Mouse (Mus musculus): ENCODE data around the gene Csn3. TPM values are rescaled to one million over a fixed set of nuclear protein-coding genes. Genes with fewer than 3 reads are reported as not detected.

Csn3 gene
- polyA plus RNA-seq (2021; fragmentation: Nextera tagmentation): not detected in 2 replicates
- long read RNA-seq, experiment 1: 0 reads
- long read RNA-seq, experiment 2: 0 reads

GRCm38 (mm10) chr5:87925372-87925771 is at the start of gene Csn3:
Gene Csn3, plus strand, starts transcription at chr5:87925579.

DNA sequence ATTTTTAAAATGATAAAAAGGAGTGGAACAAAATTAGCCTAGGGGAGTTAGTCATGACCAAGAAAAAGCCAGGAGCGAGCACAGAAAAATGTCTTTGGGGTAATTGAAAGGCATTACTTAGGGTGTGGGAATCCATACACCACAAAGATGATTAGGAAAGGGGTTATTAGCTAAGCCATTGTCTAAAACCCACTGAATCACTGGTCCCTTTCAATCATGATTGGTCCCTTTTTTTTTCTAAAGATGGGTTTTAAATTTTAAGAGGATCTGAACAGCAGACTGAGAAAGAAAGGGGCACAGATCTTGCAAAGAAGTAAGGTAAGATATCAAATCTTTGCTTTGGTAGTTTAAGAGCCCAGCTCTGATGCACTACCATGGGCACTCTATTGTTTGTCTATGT is 40.6 kb upstream of the Csn3 start, which contains the start of gene Odam:
TSS of gene Odam (plus strand) at position 301 of the 400 bp plus-strand sequence.

DNA sequence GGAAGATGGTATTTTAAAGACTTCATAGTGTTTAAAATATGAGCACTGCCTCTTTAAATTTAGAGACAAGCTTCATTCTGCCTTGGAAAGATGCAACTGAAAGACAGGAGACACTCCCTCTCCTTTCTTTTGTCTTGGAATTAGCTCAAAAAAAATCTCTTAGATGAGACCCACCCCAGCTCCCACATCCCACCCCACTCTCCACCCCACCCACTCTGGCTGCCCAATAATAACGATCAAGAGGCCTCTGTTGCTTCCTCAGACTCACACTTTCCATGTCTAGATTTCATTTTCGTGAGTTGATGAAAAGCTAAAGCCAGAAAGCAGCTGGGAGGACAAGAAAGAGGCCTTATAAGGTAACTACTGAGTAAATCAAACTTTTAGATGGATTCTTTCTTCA is 43.8 kb downstream of the Csn3 start, which contains the start of the genes 2310003L06Rik and Gm28434:
TSS of gene 2310003L06Rik (plus strand) at position 259 of the 400 bp plus-strand sequence.
TSS of gene Gm28434 (plus strand) at position 317 of the 400 bp plus-strand sequence.

DNA sequence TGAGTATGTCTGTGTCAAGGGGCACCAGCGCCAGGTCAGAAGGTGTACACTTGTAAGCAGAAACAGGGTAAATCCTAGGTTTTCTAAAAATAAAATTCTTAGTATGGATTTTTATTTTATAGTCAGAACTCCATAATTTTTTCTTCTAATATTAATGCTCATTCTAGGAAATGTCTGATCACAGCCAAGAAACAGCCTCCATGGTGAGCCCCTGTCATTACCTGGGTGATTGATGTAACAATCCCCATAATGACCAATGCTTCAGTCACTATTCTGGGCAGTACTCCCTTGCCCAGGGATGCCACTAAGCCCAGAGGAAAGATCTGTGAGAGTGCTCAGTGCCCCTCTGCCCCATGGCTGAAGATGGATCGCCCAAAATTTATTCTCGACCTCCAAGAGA is 53.8 kb downstream of the Csn3 start, which contains the start of gene Cabs1:
TSS of gene Cabs1 (plus strand) at position 301 of the 400 bp plus-strand sequence.

Other genes with a start within 250 kb of the Csn3 start
- gene Csn2, start 225.9 kb upstream of the Csn3 start, polyA plus RNA-seq (2021; fragmentation: Nextera tagmentation): not detected in 2 replicates
- not detected in 2 replicates for gene Csn1s2a, start 151.0 kb upstream of the Csn3 start, polyA plus RNA-seq (2021; fragmentation: Nextera tagmentation)
- gene Csn1s2b, start 117.5 kb upstream of the Csn3 start, polyA plus RNA-seq (2021; fragmentation: Nextera tagmentation): not detected in 2 replicates
- gene Prr27, start 99.9 kb upstream of the Csn3 start, polyA plus RNA-seq (2021; fragmentation: Nextera tagmentation): not detected in 2 replicates
- gene Odam, start 40.5 kb upstream of the Csn3 start, polyA plus RNA-seq (2021; fragmentation: Nextera tagmentation): not detected in 2 replicates
- gene 2310003L06Rik, start 43.9 kb downstream of the Csn3 start, polyA plus RNA-seq (2021; fragmentation: Nextera tagmentation): not detected in 2 replicates
- not detected in 2 replicates for gene Gm28434, start 43.9 kb downstream of the Csn3 start, polyA plus RNA-seq (2021; fragmentation: Nextera tagmentation)
- not detected in 2 replicates for gene Cabs1, start 53.9 kb downstream of the Csn3 start, polyA plus RNA-seq (2021; fragmentation: Nextera tagmentation)
- not detected in 2 replicates for gene Smr3a, start 77.0 kb downstream of the Csn3 start, polyA plus RNA-seq (2021; fragmentation: Nextera tagmentation)
- not detected in 2 replicates for gene Smr2, start 161.0 kb downstream of the Csn3 start, polyA plus RNA-seq (2021; fragmentation: Nextera tagmentation)
- gene Gm11116, start 186.0 kb downstream of the Csn3 start, polyA plus RNA-seq (2021; fragmentation: Nextera tagmentation): not detected in 2 replicates
- not detected in 2 replicates for gene Gm11115, start 228.5 kb downstream of the Csn3 start, polyA plus RNA-seq (2021; fragmentation: Nextera tagmentation)